Mouse (Mus musculus): ENCODE results near the gene Itgb7. TPM values are rescaled to one million over a fixed set of nuclear protein-coding genes. Genes with fewer than 3 reads are reported as not detected.
A peak's percentile ranks its signal among the peaks of the same experiment; 100 is the strongest.

Gene Itgb7
- polyA plus RNA-seq (2015; fragmentation: Nextera tagmentation; extraction: Ambion mirVana), result 6.4 and 6.6 TPM in 2 replicates

DNA sequence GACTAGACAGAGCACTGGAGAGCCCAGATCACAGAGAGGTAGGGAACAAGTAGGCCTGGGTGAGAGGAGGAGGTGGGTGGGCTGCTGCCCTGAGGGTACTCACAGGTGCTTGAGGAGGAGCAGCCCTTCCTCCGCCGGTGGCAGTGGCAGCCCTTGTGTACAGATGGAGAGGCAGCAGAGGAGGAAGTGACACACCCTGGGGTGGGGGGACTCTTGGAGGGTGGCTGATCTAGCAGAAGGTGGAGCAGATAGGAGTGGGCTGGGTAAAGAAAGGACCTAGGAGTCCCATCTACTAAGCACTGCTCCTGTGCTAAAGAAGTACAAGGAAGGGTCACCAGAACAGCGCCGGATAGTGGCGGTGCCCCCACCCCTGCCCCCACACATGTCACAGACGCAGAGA, at the start of gene Itgb7:
TSS of gene Itgb7 (minus strand) at position 197 of the 400 bp plus-strand sequence.
- Histone ChIP-seq H3K27me3 (peaks cover 5% of the 10 kb centered on the region; the same call in 1 of the 2 replicates), H3K9ac (no peak within 1 kb of the TSS), H3K4me3 (replicated peaks) (peak within 1 kb of the TSS; percentile 39), H3K9me3 (replicated peaks) (no peaks in the 10 kb centered on the region), H3K36me3 (replicated peaks) (no peaks in the 10 kb centered on the region), H3K4me2 (peak within 1 kb of the TSS; percentile 64), H3K27ac (replicated peaks) (peak within 1 kb of the TSS; percentile 45; the same call in 1 of the 2 replicates), H3K4me1 (replicated peaks) (peaks cover 59% of the 10 kb centered on the region)
- WGBS (ENCODE audit: insufficient replicate concordance), result 12% methylated on average over 6 of the region's 6 CpGs
- ATAC-seq (ENCODE audit: insufficient read depth), result peak; percentile 87

DNA sequence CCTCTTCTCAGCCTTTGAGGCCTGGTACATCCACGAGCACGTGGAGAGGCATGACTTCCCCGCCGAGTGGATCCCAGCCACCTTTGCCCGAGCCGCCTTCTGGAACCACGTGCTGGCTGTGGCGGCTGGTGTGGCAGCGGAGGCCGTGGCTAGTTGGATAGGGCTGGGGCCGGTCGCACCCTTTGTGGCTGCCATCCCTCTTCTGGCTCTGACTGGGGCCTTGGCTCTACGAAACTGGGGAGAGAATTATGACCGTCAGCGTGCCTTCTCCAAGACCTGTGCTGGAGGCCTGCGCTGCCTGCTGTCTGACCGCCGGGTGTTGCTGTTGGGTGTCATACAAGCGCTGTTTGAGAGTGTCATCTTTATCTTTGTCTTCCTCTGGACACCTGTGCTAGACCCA, 48.9 kb upstream of the Itgb7 start:
- ATAC-seq (ENCODE audit: insufficient read depth), result no peak
- Histone ChIP-seq H3K4me1 (replicated peaks) (peaks cover 58% of the 10 kb centered on the region), H3K4me2 (peak overlapping the region; percentile 87), H3K4me3 (replicated peaks) (peak overlapping the region; percentile 77), H3K36me3 (replicated peaks) (peaks cover 20% of the 10 kb centered on the region), H3K27ac (replicated peaks) (no peak overlapping the region), H3K27me3 (no peaks in the 10 kb centered on the region), H3K9ac (no peak overlapping the region), H3K9me3 (replicated peaks) (no peaks in the 10 kb centered on the region)
- WGBS (ENCODE audit: insufficient replicate concordance), result 85% methylated on average over 19 of the region's 19 CpGs

DNA sequence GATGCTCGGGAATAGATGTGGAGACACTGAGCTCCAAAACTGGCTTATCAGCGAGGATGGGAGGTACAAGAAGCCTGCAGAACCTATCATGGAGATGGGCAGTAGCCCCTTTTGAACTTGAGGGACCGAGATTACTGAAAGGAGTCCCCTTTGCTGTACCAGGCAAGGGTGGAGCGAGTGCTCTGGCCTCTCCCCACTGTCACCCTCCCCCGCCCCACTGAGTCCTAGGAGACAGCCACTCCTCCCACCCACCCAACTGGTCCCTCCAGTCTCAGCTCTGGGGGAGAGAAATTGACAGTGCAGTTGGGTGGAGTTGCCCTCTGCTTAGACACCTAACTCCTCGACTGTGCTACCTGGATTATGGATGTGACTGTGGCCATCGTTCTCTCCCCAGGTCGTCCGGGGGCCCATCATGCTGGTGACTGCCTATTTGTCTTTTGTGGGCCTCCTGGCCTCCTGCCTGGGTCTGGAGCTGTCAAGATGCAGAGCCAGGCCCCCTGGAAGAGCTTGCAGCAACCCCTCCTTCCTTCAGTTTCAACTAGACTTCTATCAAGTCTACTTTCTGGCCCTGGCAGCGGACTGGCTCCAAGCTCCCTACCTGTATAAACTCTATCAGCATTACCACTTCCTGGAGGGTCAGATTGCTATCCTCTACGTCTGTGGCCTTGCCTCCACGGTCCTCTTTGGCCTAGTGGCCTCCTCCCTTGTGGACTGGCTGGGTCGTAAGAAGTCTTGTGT, 48.2 kb upstream of the Itgb7 start:
- peak; percentile 34 for ATAC-seq (ENCODE audit: insufficient read depth)
- Histone ChIP-seq H3K4me2 (peak overlapping the region; percentile 87), H3K9me3 (replicated peaks) (no peaks in the 10 kb centered on the region), H3K9ac (peak overlapping the region; percentile 76), H3K4me1 (replicated peaks) (peaks cover 58% of the 10 kb centered on the region), H3K4me3 (replicated peaks) (peak overlapping the region; percentile 77), H3K27me3 (no peaks in the 10 kb centered on the region), H3K27ac (replicated peaks) (peak overlapping the region; percentile 77), H3K36me3 (replicated peaks) (peaks cover 20% of the 10 kb centered on the region)
- 10% methylated on average over 13 of the region's 13 CpGs for WGBS (ENCODE audit: insufficient replicate concordance)

DNA sequence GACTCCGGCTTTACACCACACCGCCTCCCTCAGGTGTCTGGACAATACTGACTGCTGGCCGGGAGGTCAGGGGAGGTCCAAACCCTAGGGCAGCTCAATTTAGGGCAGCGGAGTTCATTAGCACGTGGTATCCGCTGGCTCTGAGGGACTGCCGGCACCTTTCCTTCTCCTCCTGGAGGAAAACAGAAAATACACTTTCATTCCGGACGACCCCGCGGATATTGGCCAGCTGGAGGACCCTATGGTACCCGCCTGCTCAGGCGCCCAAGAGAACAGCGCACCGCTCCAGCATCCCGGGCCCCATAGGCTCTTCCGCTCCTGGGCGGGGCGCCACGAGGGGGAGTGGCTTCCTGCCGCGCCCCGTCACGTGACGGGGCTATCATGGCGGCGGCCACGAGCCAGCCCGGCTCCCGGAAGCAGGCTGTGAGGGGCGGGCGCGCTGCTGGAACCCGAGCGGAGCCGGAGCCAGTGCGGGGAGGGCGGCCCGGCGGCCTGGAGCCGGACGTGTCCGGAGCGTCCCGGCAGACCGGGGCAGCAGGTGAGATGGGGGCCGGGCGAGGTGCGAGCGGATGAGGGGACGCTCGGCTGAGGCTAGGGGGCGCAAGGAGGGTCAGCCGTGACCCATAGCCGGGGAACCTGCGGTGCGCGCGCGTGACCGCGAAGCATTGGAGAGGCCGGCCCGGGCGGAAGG, 47.5 kb upstream of the Itgb7 start, which contains the start of gene Mfsd5:
TSS of gene Mfsd5 (plus strand) at position 363 of the 691 bp plus-strand sequence.
- Histone ChIP-seq H3K9ac (peak within 1 kb of the TSS; percentile 76), H3K4me1 (replicated peaks) (peaks cover 55% of the 10 kb centered on the region), H3K4me3 (replicated peaks) (peak within 1 kb of the TSS; percentile 77), H3K9me3 (replicated peaks) (no peaks in the 10 kb centered on the region), H3K27ac (replicated peaks) (peak within 1 kb of the TSS; percentile 77), H3K4me2 (peak within 1 kb of the TSS; percentile 87), H3K36me3 (replicated peaks) (peaks cover 20% of the 10 kb centered on the region), H3K27me3 (no peaks in the 10 kb centered on the region)
- under 1% methylated on average over 65 of the region's 65 CpGs for WGBS (ENCODE audit: insufficient replicate concordance)
- peak; percentile 92 for ATAC-seq (ENCODE audit: insufficient read depth)

DNA sequence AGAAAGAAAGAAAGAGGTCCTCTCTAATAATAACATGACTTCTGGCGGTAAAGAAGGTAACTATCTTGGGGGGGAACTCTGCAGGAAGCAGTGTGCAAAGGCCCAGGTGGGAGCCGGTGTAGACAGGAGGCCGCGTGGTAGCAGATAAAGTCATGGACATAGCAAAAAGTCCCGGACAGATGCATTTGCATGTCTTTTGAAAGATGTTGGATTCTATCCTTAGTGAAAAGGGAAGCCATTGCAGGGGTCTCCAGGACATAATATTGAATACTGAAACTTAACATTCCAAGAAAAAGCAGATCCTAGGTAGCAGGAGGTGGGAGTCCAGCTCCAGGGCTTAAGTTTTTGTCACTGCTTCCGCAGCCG, 47.0 kb upstream of the Itgb7 start:
- Histone ChIP-seq H3K4me3 (replicated peaks) (peak overlapping the region; percentile 77), H3K4me2 (peak overlapping the region; percentile 87), H3K27me3 (0 out of 2 replicates have a peak, but pooled peaks cover 4% of the 10 kb centered on the region), H3K27ac (replicated peaks) (peak overlapping the region; percentile 77), H3K9me3 (replicated peaks) (no peaks in the 10 kb centered on the region), H3K9ac (peak overlapping the region; percentile 76), H3K36me3 (replicated peaks) (peaks cover 20% of the 10 kb centered on the region), H3K4me1 (replicated peaks) (peaks cover 50% of the 10 kb centered on the region)
- WGBS (ENCODE audit: insufficient replicate concordance), result 17% methylated on average over 7 of the region's 7 CpGs
- ATAC-seq (ENCODE audit: insufficient read depth), result no peak

DNA sequence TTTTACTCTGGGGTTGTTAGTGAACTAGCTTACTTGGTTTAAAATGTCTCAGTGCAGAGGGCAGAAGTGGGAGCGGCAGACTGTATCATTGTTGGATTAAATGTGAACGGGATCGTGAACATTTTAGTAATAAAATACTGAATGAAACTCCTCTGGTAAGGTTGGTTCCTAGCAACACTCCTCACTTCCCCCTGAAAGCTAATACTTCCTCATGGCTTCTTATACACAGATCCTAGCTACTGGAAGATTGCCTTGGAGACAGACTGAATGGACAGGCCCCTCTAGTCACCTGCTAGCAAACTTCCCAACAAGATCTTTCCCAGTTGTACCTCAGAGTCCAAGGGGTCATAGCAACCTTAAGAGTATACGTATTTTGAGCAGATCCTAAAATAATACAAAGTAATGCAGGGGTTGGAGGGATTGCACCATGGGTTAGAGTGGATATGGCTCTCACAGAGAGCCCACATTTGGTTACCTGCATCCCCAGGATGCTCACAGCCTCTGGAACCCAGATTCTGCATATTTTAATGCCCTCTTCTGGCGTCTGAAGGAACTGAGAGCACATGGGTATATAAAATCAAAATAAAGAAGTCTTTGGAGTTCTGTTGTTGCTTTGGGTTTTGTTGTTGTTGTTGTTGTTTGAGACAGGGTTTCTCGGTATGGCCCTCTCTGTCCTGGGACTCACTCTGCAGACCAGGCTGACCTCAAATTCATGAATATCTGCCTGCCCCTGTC, 42.4 kb upstream of the Itgb7 start:
- no peak overlapping the region for H3K27ac ChIP-seq (replicated peaks)
- WGBS (ENCODE audit: insufficient replicate concordance), result 58% methylated on average over 6 of the region's 6 CpGs
- no peak overlapping the region for H3K4me2 ChIP-seq
- no peaks in the 10 kb centered on the region for H3K9me3 ChIP-seq (replicated peaks)
- H3K4me1 ChIP-seq (replicated peaks), result peaks cover 8% of the 10 kb centered on the region
- no peaks in the 10 kb centered on the region for H3K36me3 ChIP-seq (replicated peaks)
- no peak overlapping the region for H3K9ac ChIP-seq
- H3K27me3 ChIP-seq, result peaks cover 37% of the 10 kb centered on the region
- no peak overlapping the region for H3K4me3 ChIP-seq (replicated peaks)
- ATAC-seq (ENCODE audit: insufficient read depth), result no peak

DNA sequence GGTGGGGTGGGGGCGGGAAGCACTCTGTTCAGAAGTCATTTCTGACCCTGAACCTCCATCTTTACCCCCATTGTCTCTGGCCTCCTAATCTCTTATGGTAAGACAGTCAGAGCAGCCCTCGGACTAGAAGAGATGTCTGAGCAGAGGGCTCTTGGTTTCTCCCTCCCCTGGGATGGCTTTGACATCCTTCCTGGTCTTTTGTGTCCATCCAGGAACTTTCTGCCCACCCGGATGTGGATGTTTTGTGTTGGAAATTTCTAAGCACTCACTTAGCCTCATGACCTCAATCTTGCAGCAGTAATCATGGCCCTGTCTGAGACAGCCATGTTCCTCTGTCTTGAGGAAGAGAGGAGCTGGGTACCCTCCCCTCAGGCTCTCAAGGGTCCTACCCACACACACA, 39.7 kb upstream of the Itgb7 start:
- Histone ChIP-seq H3K4me3 (replicated peaks) (no peak overlapping the region), H3K9me3 (replicated peaks) (no peaks in the 10 kb centered on the region), H3K27ac (replicated peaks) (no peak overlapping the region), H3K9ac (no peak overlapping the region), H3K4me1 (replicated peaks) (no peaks in the 10 kb centered on the region), H3K36me3 (replicated peaks) (no peaks in the 10 kb centered on the region), H3K4me2 (no peak overlapping the region), H3K27me3 (peaks cover 43% of the 10 kb centered on the region)
- no peak for ATAC-seq (ENCODE audit: insufficient read depth)
- 23% methylated on average over 3 of the region's 3 CpGs for WGBS (ENCODE audit: insufficient replicate concordance)

DNA sequence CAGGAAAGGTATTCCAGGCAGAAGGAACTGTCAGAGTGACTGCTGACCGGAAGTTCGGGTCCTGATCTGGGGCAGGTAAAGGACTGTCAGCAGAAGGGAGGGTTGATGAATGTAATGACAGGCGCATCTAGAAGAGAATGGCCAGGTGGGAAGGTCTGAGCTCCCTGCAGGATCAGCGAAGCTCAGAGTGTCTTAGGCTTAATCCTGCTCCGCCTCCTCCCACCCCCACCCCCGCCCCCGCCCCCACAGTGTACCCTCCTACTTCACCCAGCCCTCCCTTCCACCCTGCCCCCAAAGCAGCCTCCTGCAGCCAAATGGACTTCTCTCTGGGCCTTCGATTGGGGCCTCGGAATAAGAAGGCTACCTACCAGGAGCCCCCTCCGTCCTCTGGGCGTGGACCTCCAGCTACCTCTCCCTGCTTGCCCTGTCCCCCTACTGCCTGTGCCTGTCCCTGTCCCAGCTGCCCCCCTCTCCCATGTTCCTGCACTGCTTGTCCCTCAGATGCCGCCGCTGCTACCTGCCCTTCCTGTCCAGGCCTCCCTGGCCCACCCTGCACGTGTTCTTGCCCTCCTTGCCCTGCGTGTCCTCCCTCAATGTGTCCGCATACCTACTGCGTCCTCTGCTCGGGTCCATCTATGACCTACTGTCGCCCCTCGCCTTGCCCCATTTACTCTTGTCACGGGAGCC, 38.7 kb upstream of the Itgb7 start, which contains the start of gene Gm9918:
TSS of gene Gm9918 (plus strand) at position 290 of the 687 bp plus-strand sequence.
- no peaks in the 10 kb centered on the region for H3K4me1 ChIP-seq (replicated peaks)
- ATAC-seq (ENCODE audit: insufficient read depth), result no peak
- WGBS (ENCODE audit: insufficient replicate concordance), result 30% methylated on average over 21 of the region's 21 CpGs
- peaks cover 48% of the 10 kb centered on the region for H3K27me3 ChIP-seq
- no peak within 1 kb of the TSS for H3K9ac ChIP-seq
- no peak within 1 kb of the TSS for H3K4me3 ChIP-seq (replicated peaks)
- no peaks in the 10 kb centered on the region for H3K36me3 ChIP-seq (replicated peaks)
- no peaks in the 10 kb centered on the region for H3K9me3 ChIP-seq (replicated peaks)
- H3K27ac ChIP-seq (replicated peaks), result no peak within 1 kb of the TSS
- H3K4me2 ChIP-seq, result peak within 1 kb of the TSS; percentile 20

DNA sequence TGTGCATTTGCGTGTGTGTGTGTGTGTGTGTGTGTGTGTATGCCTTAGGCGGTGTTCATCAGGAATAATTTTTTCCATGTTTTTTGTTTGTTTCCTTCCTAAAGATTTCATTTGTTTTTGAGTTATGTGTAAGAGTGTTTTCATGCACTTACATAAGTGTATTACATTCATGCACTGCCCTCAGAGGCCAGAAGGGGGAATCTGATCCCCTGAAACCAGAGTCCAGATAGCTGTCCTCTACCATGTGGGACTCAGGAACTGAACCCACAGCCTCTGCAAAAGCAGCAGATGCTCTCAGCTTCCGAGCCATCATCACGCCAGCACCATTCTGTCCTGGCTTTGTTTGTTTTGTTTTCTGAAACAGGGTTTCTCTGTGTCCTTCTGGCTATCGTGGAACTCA, 33.8 kb upstream of the Itgb7 start:
- 70% methylated on average over 5 of the region's 5 CpGs for WGBS (ENCODE audit: insufficient replicate concordance)
- ATAC-seq (ENCODE audit: insufficient read depth), result no peak

DNA sequence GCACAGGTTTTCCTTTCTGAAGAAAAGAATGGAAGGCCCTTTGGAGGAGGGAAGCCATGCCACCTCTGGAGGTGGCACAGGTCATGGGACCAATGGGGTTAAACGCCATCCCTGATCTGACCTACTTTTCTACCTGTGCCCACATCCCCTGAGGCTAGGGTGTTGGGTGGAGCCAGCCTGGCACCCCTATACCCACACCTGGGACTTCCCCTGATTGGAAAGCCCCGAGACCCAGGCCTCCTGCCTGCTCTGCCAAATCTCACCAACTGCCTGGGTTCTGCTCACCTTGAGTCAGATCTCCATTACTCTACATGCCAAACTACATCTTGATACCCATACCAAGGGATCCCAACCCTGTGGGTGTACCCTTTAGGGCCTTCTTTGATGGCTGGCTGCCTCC, 31.3 kb upstream of the Itgb7 start:
- no peaks in the 10 kb centered on the region for H3K36me3 ChIP-seq (replicated peaks)
- no peak overlapping the region for H3K4me3 ChIP-seq (replicated peaks)
- no peak overlapping the region for H3K27ac ChIP-seq (replicated peaks)
- H3K4me1 ChIP-seq (replicated peaks), result peaks cover 2% of the 10 kb centered on the region
- H3K27me3 ChIP-seq, result peaks cover 59% of the 10 kb centered on the region
- H3K9me3 ChIP-seq (replicated peaks), result no peaks in the 10 kb centered on the region
- no peak for ATAC-seq (ENCODE audit: insufficient read depth)
- 36% methylated on average over 2 of the region's 2 CpGs for WGBS (ENCODE audit: insufficient replicate concordance)
- no peak overlapping the region for H3K9ac ChIP-seq
- H3K4me2 ChIP-seq, result no peak overlapping the region

More for the DNA sequence above, 33.8 kb upstream of the Itgb7 start:
- H3K9me3 ChIP-seq (replicated peaks), result no peaks in the 10 kb centered on the region
- no peak overlapping the region for H3K9ac ChIP-seq
- no peak overlapping the region for H3K27ac ChIP-seq (replicated peaks)
- H3K36me3 ChIP-seq (replicated peaks), result no peaks in the 10 kb centered on the region
- H3K27me3 ChIP-seq, result peaks cover 55% of the 10 kb centered on the region
- no peak overlapping the region for H3K4me2 ChIP-seq
- H3K4me1 ChIP-seq (replicated peaks), result no peaks in the 10 kb centered on the region
- H3K4me3 ChIP-seq (replicated peaks), result no peak overlapping the region
